Mouse (Mus musculus): ENCODE results near the gene Tnfrsf1a. TPM values are rescaled to one million over a fixed set of nuclear protein-coding genes. Genes with fewer than 3 reads are reported as not detected.

Tnfrsf1a gene
- polyA plus RNA-seq, 1 experiment: 0.70 TPM

DNA sequence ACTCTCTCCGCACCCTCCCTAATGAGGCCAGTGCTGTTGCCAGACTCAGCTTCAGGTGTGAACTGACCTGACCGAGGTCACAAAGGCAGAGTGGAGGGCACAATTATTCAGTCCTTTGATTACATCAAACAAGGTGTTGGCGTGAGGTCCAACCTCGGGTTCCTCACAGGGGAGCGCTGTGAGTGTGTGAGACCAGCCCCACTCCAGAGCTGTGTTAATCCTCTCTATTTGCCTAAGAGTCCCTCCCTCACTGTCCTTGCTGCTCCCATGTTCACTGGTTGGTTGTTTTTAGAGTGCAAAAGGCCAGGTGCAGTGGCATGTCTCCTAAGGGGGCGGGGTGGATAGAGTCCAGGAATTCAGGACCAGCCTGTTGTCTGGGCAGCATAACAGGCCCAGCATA is 36.9 kb downstream of the Tnfrsf1a start:
- H3K4me3 ChIP-seq (replicated peaks): no peak overlapping the region

DNA sequence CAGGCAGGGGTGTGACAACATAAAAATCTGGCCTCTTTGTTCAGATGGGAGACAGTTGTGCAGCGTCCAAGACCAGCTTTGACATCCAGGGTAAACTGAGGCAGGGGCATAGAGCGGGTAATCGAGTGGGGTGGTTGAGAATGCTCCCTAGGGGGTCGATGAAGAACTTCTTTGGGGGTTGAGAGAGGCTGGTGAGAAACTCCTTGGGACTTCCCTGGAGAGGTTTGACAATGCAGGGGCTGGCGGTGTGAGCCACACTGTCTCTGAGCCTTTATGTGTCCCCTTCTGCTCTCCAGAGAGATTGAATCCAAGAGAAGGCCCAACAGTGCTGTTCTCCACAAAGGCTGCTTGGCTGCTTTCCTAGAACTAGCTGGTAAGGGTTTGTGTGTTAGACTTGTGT is 40.7 kb downstream of the Tnfrsf1a start:
- Histone ChIP-seq H3K27me3 (ENCODE audit: control insufficient read depth) (no peaks in the 10 kb centered on the region), H3K4me1 (ENCODE audit: control insufficient read depth) (no peaks in the 10 kb centered on the region), H3K9me3 (ENCODE audit: control insufficient read depth, low read length) (no peaks in the 10 kb centered on the region), H3K36me3 (ENCODE audit: control insufficient read depth) (no peaks in the 10 kb centered on the region), H3K4me3 (replicated peaks) (no peak overlapping the region)
- no peak for TF ChIP-seq GATA1 (IDR thresholded peaks at IDR 0.05; ENCODE audit: low read length)
- TF ChIP-seq TAL1 (IDR thresholded peaks at IDR 0.05; ENCODE audit: low read length): no peak

More for the DNA sequence above, 36.9 kb downstream of the Tnfrsf1a start:
- no peaks in the 10 kb centered on the region for H3K36me3 ChIP-seq (ENCODE audit: control insufficient read depth)
- H3K4me1 ChIP-seq (ENCODE audit: control insufficient read depth): no peaks in the 10 kb centered on the region
- no peaks in the 10 kb centered on the region for H3K9me3 ChIP-seq (ENCODE audit: control insufficient read depth, low read length)
- H3K27me3 ChIP-seq (ENCODE audit: control insufficient read depth): peaks cover 11% of the 10 kb centered on the region
- TF ChIP-seq GATA1 (IDR thresholded peaks at IDR 0.05; ENCODE audit: low read length): no peak
- TF ChIP-seq TAL1 (IDR thresholded peaks at IDR 0.05; ENCODE audit: low read length): no peak

DNA sequence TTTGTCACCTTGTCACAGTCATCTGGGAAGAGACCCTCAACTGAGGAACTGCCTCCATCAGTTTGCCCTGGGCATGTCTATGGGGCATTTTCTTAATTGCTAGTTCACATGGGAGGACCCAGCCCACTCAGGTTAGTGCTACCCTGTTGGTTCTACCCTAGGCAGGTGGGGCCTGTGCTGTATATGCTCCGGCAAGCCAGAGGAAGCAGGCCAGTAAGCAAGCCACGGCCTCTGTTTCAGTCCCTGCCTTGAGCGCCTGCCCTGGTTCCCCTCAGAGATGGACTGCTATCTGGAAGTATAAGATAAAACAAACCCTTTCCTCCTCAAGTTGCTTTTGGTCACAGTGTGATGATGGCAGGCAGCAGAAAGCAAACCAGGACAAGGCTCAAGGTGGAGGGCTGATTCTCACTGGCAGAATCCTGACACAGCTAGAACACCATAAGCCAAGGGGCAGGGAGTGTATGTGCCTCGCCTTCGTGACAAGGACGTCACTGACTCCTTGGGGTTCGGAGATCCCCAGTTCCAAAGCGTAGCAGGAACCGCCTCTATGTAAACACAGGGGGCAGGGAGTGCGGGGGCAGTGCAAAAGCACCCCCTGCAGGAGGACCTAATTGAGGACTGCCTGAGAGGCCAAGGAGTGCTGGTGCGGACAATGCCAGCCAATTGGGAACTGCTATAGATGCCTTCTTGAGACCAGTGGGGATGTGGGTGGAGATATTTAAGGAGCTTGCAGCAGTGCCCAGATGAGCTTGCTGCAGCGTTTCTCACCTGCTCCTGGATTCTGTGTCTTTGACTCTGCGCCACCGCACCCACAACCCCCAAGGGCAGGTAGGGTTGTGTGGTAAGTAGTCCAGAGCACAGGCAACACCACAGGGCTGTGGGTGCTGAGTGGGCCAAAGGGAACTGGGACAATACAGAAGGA is 56.6 kb downstream of the Tnfrsf1a start:
- H3K36me3 ChIP-seq (ENCODE audit: control insufficient read depth): no peaks in the 10 kb centered on the region
- no peak overlapping the region for H3K4me3 ChIP-seq (replicated peaks)
- H3K27me3 ChIP-seq (ENCODE audit: control insufficient read depth): no peaks in the 10 kb centered on the region
- no peak for TF ChIP-seq GATA1 (IDR thresholded peaks at IDR 0.05; ENCODE audit: low read length)
- no peak for TF ChIP-seq TAL1 (IDR thresholded peaks at IDR 0.05; ENCODE audit: low read length)
- no peaks in the 10 kb centered on the region for H3K4me1 ChIP-seq (ENCODE audit: control insufficient read depth)
- H3K9me3 ChIP-seq (ENCODE audit: control insufficient read depth, low read length): peaks cover 2% of the 10 kb centered on the region; the same call in 1 of the 2 replicates

DNA sequence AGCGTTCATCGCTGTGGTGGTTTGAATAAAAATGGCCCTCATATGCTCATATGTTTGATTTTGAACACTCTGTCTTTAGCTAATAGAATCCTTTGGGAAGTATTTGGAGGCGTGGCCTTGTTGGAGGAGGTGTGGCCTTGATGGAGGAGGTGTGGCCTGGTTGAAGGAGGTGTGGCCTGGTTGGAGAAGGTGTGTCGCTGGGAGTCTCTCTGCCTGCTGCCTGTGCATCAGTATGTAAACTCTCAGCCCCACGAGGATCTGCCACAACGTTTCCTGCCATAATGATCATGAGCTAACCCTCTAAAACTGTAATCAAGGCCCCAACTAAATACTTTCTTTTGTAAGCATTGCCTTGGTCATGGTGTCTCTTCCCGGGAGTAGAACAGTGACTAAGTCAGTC is 58.1 kb downstream of the Tnfrsf1a start:
- Histone ChIP-seq H3K4me1 (ENCODE audit: control insufficient read depth) (no peaks in the 10 kb centered on the region), H3K4me3 (replicated peaks) (no peak overlapping the region), H3K9me3 (ENCODE audit: control insufficient read depth, low read length) (peaks cover 2% of the 10 kb centered on the region; the same call in 1 of the 2 replicates), H3K27me3 (ENCODE audit: control insufficient read depth) (no peaks in the 10 kb centered on the region), H3K36me3 (ENCODE audit: control insufficient read depth) (no peaks in the 10 kb centered on the region)
- TF ChIP-seq GATA1 (IDR thresholded peaks at IDR 0.05; ENCODE audit: low read length) (no peak), TAL1 (IDR thresholded peaks at IDR 0.05; ENCODE audit: low read length) (no peak)

DNA sequence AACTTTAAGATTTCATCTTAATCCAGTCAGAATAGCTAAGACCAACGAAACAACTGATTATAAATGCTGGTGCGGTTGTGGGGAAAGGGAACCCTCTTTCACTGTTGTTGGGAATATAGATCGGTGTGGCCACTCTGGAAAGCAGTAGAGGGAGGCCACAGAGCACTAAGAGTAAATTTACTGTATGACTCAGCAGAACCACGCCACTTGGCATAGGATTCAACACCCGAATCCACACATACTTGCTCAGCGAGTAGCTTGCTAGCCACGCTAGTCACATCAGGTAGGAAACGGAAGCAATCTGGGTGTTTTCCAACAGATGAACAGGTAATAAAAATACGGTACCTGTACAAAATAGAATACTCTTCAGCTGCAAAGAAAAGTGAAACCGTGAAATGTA is 58.5 kb downstream of the Tnfrsf1a start:
- no peaks in the 10 kb centered on the region for H3K27me3 ChIP-seq (ENCODE audit: control insufficient read depth)
- H3K9me3 ChIP-seq (ENCODE audit: control insufficient read depth, low read length): peaks cover 2% of the 10 kb centered on the region; the same call in 1 of the 2 replicates
- TF ChIP-seq TAL1 (IDR thresholded peaks at IDR 0.05; ENCODE audit: low read length): no peak
- no peak for TF ChIP-seq GATA1 (IDR thresholded peaks at IDR 0.05; ENCODE audit: low read length)
- H3K4me3 ChIP-seq (replicated peaks): no peak overlapping the region
- no peaks in the 10 kb centered on the region for H3K36me3 ChIP-seq (ENCODE audit: control insufficient read depth)
- H3K4me1 ChIP-seq (ENCODE audit: control insufficient read depth): no peaks in the 10 kb centered on the region

DNA sequence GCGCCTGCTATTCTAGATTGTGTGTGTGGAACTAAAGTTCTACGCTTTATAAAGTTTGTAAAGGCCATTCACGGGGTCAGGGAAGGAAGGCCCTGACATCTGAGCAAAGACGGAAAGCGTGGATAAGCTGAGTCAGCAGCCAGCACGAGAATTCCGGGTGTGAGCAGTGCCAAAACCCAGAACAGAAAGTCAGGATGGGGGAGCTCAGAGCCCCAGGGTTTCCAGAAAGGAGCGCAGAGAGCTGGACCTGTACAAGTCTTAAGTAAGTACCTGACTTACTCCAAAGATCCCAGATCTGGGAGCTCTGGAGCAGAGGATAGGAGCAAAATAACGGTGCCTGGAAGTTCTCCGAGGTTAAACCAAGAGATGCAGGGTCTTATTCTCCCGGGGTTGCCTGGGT is 61.4 kb downstream of the Tnfrsf1a start:
- TF ChIP-seq GATA1 (IDR thresholded peaks at IDR 0.05; ENCODE audit: low read length) (no peak), TAL1 (IDR thresholded peaks at IDR 0.05; ENCODE audit: low read length) (no peak)
- Histone ChIP-seq H3K4me1 (ENCODE audit: control insufficient read depth) (no peaks in the 10 kb centered on the region), H3K27me3 (ENCODE audit: control insufficient read depth) (no peaks in the 10 kb centered on the region), H3K4me3 (replicated peaks) (no peak overlapping the region), H3K36me3 (ENCODE audit: control insufficient read depth) (no peaks in the 10 kb centered on the region), H3K9me3 (ENCODE audit: control insufficient read depth, low read length) (peaks cover 2% of the 10 kb centered on the region; the same call in 1 of the 2 replicates)

DNA sequence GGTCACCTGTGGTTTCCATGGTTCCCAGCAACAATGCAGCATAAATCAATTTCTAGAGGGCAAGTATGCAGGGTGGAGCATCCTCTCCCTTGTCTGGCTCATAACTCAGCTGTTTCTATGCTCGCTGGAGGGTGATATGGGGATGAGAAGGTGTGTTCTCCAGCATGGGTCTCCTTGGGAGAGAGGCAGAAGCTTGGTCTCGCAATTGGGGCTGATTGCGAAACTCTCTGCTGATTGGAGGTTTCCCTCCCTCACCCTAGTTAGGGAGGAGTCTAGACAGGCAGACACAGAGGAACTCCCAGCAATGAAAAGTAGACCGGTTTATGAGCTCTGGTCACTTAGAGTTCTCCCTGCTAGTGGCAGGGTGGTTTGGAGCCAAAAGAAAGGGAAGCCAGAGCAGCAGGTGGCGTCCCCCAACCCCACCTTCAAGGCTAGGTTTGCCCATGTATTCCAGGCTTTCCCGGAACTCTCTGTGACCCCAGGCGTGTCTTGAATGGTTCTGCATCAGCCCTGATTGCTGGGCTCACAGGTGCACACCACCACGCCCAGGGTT is 61.9 kb downstream of the Tnfrsf1a start:
- H3K36me3 ChIP-seq (ENCODE audit: control insufficient read depth): no peaks in the 10 kb centered on the region
- H3K9me3 ChIP-seq (ENCODE audit: control insufficient read depth, low read length): peaks cover 2% of the 10 kb centered on the region; the same call in 1 of the 2 replicates

DNA sequence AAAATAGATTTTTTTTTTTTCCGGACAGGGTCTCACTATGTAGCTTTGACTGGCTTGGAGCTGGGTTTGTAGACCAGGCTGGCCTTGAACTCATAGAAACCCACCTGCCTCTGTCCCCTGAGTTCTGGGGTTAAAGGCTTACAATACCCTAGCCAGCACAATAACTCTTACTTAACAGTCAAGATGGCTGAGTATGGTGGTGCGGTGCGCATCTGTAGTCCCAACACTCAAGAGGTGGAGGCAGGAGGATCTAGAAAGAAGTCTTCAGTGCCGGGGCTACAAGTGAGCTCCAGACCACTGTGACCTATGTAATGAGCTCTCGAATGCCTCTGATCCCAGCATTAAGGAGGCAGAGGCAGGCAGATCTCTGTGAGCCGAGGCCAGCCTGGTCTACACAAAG is 62.5 kb downstream of the Tnfrsf1a start:
- no peak for TF ChIP-seq TAL1 (IDR thresholded peaks at IDR 0.05; ENCODE audit: low read length)
- TF ChIP-seq GATA1 (IDR thresholded peaks at IDR 0.05; ENCODE audit: low read length): no peak
- H3K4me3 ChIP-seq (replicated peaks): no peak overlapping the region
- H3K4me1 ChIP-seq (ENCODE audit: control insufficient read depth): no peaks in the 10 kb centered on the region
- peaks cover 2% of the 10 kb centered on the region; the same call in 1 of the 2 replicates for H3K9me3 ChIP-seq (ENCODE audit: control insufficient read depth, low read length)
- no peaks in the 10 kb centered on the region for H3K27me3 ChIP-seq (ENCODE audit: control insufficient read depth)
- H3K36me3 ChIP-seq (ENCODE audit: control insufficient read depth): no peaks in the 10 kb centered on the region

More for the DNA sequence above, 61.9 kb downstream of the Tnfrsf1a start:
- TF ChIP-seq TAL1 (IDR thresholded peaks at IDR 0.05; ENCODE audit: low read length): no peak
- TF ChIP-seq GATA1 (IDR thresholded peaks at IDR 0.05; ENCODE audit: low read length): no peak
- H3K27me3 ChIP-seq (ENCODE audit: control insufficient read depth): no peaks in the 10 kb centered on the region
- no peaks in the 10 kb centered on the region for H3K4me1 ChIP-seq (ENCODE audit: control insufficient read depth)
- no peak overlapping the region for H3K4me3 ChIP-seq (replicated peaks)

Other genes with a start within 250 kb of the Tnfrsf1a start
- gene Nop2, start 217.5 kb upstream of the Tnfrsf1a start, polyA plus RNA-seq (2012): 0.78 and 1.8 TPM in 2 replicates
- gene Iffo1, start 204.1 kb upstream of the Tnfrsf1a start, polyA plus RNA-seq (2012): 1.3 and 1.5 TPM in 2 replicates
- 525 and 659 TPM in 2 replicates for gene Gapdh, start 182.9 kb upstream of the Tnfrsf1a start, polyA plus RNA-seq (2012)
- 78.5 and 98.6 TPM in 2 replicates for gene Ncapd2, start 157.7 kb upstream of the Tnfrsf1a start, polyA plus RNA-seq (2012)
- gene Mrpl51, start 157.6 kb upstream of the Tnfrsf1a start, polyA plus RNA-seq (2012): 18.9 and 22.8 TPM in 2 replicates
- 0.13 and 0.14 TPM in 2 replicates for gene Vamp1, start 133.8 kb upstream of the Tnfrsf1a start, polyA plus RNA-seq (2012)
- gene Tapbpl, start 117.5 kb upstream of the Tnfrsf1a start, polyA plus RNA-seq (2012): 0.06 and 0.11 TPM in 2 replicates
- 0.04 TPM in 1 of 2 replicates, not detected in the other for gene Cd27, start 112.4 kb upstream of the Tnfrsf1a start, polyA plus RNA-seq (2012)
- not detected in 2 replicates for gene Tuba3a, start 63.3 kb upstream of the Tnfrsf1a start, polyA plus RNA-seq (2012)
- gene Ltbr, start 35.5 kb upstream of the Tnfrsf1a start, polyA plus RNA-seq (2012): 0.20 and 0.26 TPM in 2 replicates
- gene Scnn1a, start 28.7 kb upstream of the Tnfrsf1a start, polyA plus RNA-seq (2012): 0.01 TPM in 1 of 2 replicates, not detected in the other
- not detected in 2 replicates for gene Plekhg6, start 31.4 kb downstream of the Tnfrsf1a start, polyA plus RNA-seq (2012)
- gene Cd9, start 145.4 kb downstream of the Tnfrsf1a start, polyA plus RNA-seq (2012): not detected in 2 replicates
- 0.35 and 0.67 TPM in 2 replicates for gene Vwf, start 197.4 kb downstream of the Tnfrsf1a start, polyA plus RNA-seq (2012)

Data from erythroblast, embryonic 14.5 days (primary cell).